Mouse (Mus musculus) heart, adult 11 months (tissue): ENCODE data around the gene Kalrn.

Experiments used
- DNase-seq: peaks from one replicate; pipeline ENCODE4 v3.0.0; 2022

Kalrn gene

DNA sequence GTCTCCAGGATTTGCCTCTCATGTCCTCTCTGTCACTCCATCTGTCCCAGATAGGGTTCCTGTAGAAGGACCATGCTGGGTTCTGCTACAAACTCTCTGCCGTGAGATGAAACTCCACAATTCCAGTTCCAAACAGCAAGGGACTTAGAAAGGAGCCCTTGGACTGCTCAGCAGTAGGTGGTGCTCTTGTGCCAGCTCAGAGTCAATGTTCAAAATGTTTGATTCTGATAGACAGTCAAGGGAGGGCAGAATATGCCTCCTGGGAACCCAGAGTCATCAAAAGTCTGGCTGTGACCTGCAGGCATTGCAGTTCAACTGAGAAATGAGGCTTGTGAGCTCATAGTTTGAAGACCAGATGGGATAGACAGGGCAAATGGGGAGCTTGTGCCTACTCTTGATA lies 229.4 kb downstream of the Kalrn start:
- DNase-seq: peak; percentile 90

DNA sequence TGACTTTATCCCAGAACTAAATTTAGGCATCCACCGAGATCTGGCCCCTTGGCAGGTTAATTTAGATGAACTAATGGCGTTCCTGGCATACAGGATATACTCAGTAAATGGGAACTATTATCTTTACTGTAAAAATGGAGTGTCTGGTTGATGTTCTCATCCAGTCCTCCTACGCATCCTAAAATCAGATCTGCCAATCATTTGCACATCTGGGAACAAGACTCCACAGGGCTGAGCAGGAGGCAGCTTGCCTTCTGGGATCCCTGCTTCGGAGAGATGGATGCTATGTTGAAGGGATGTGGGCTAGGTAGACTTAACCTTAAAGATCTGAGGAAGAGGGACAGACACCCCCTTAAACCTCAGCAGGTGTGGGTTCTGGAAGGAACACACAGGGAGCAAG lies 230.2 kb downstream of the Kalrn start:
- DNase-seq: peak; percentile 86

DNA sequence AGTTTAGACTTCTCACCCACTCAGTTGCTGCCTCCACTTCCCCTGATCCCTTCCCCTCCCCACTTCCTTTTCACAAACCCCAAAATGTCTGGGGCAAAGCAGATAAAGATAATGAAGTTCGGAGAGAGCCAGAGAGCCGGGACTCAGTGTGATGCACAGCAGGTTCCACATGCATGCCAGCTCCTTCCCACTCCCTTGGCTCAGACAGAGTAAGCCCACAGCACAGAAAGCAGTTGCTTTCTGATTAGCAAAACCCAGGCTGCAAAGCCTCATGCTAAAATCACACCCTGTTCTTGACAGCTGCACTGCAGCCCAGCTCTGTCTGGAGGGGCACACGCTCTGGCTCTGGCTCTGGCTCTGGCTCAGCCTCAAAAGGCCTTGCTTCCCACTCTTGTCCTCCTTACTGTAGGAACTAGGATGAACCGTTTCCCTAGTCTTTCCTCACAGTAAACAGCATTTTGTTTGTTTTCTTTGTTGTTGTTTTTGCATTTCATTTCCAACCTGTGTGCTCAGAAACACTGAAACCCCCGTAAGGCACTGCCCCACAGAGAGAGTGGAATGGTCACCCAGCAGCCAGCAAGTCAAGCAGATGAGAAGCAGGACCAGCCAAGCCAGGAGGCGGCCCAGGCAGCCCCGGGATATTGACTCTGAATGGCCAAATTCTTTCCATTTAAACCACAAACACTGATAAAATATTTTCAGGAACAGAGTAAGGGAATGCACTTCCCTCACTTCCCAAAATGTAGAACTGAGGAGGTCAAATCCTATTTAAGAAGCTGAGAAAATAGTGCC lies 230.8 kb downstream of the Kalrn start:
- peak; percentile 94 for DNase-seq

DNA sequence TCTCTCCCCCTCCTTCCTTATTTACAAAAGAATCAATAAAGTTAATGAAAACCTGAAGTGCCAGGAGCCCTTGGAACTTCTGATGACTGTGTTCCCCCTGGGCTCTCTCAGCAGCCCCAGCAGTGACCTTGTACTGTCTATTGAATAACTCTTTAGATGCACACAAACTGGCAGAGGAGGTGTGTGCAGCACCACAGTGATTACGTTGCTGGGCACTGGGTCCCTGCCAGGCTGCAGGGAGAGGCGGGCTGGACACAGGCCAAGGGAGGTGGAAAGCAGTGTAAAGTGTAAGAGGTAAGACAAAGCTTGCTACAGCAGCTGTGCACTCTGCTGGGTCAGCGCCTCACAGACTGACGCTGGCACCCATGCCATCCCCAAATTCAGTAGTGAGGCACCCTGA lies 238.4 kb downstream of the Kalrn start:
- peak; percentile 87 for DNase-seq

DNA sequence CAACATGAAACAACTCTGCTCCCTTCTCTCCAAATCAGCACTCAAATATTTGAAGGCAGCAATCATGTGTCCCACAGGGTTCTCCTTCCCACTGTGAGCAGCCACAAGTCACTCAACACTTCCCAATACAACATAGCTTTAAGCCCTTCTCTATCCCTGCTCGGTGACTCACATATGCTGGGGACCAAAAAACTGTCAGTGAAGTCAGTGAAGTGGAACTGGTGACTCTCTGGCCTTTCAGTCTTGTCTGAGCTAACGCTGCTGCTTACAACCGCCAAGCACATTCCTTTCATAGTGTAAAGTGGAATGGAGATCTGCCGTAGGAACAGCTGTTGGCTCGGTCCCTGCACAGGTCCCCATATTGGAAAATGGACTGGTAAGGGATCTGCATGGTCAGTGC lies 241.7 kb downstream of the Kalrn start:
- peak; percentile 98 for DNase-seq

DNA sequence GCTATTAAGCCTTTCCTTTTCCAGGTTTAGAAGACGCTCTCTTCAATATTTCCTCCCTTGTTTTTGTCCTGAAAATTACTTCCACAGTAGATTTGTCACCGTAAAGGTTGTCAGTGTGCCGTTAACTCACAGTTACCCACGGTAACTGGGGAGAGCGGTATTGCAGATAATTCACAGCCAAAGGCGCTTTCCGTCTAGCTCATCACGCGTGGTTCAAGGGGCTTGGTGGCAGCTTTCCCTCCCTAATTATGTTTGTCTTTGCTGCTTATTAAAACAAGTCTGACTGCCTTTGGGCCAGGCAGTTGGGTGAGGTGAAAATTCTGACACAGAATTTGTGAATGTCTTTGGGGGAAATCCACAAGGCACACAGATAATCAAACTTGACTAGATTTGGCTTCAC lies 243.5 kb downstream of the Kalrn start:
- DNase-seq: peak; percentile 64

DNA sequence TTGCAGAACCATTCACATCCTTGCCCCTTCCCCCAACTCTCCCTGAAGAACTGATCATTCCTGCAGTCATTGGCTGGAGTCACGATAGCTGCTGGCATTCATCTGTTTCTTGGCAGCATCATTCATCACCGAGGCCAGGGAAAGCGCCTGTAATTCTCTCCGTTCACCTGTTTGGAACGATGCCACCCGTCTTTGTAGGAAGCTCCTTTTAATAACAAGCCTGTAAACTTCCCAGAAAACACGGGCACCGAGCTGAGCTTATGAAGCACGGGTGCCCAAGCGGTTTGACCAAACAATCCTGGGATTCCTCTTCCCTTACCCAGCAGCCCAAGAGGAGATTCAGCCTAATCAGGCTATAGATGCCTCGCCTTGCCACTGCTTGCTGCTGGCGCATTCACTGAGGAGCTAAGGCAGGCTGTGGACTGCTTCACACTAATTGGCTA lies 243.9 kb downstream of the Kalrn start:
- DNase-seq: peak; percentile 83

DNA sequence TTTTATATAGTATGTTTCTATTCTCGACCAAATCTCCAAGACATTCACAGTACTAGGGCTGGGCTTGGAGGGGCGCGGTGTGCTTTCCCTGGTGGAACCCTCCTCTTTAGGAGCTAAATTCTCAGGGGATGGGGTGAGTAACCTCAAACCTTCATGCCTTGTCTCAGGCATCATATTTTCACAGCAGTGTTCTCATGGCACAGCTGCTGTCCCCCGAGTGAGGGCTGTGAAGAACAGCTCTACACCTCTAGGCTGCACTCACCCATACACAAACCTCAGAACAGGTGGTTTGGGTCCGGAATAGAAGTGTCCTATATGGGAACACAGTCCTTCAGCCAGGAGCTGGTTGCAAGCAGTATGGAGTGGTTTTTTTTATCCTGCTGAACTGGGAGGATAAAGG lies 245.4 kb downstream of the Kalrn start:
- peak; percentile 73 for DNase-seq

DNA sequence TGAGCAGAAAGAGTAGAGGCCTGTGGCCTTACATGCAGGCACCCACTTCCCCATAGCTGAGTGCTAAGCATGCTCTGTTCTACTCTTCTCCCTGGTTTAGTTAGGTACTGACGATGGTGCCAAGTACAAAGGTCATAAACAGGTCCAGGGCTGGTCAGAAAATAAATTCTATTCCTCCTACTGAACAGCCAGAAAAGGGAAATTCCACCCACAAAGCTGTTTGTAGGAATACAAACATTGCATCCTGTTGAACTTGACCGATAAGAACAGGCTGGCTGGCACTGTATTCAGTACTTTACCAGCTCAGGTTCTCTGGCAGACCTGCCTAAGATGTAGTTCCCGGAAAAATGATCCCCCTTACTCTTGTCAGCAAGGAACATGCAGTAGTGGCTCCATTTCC lies 247.5 kb downstream of the Kalrn start:
- DNase-seq: peak; percentile 87

DNA sequence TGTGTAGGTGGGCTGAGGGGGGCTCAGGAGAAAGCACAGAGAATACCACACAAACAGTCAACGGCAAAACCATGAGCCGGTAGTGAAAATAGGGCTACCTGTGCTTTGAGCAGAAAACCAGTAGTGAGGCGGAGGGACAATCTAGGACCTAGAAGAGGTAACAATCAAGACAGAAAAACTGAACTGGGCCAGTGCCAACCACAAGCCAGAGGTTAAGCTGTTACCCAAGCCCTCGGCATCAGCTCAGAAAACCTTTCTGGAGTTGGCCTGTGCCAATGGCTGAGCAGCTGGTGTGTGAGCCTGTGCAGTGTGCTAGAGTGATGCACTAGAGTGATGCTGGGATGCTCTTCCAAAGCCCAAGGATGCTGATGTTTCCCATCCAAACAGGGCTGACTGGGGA lies 248.2 kb downstream of the Kalrn start:
- no peak for DNase-seq

DNA sequence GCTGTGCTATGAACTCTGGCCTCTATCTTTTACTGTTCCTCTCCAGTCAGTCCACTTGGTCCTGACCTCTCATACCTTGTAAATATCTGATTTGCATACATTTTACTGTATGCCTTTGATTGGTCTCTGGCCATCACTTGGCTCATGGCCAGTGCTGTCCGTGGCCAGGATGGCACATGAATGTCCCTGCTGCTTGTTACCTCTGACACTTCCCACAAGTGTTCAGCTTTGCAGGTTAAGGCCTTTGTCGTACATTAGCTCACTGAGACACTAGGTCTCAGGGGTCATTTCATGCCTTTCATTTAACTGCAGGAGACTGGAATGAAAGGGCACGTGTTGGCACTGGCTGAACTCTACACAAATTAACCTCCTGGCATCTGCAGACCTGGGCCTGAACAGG lies 248.6 kb downstream of the Kalrn start:
- DNase-seq: peak; percentile 80

DNA sequence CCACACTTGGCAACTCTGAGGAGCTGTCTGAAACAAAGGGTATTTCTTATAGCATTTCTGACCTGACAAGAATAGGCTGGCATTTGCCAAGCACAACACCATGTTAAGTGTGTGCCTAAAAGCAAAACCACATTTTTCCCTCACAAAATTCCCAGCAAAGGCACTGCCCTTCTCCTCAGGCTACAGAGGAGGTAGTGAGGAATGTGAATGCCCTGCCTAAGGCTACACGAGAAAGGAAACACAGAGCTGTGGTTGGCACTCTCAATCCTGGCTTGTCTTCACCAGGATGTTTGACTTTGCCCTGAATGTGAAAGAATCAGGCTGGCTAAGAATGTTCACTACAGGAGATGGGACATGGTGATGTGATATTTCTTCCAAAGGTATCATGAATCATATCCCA lies 249.8 kb downstream of the Kalrn start:
- DNase-seq: no peak

DNA sequence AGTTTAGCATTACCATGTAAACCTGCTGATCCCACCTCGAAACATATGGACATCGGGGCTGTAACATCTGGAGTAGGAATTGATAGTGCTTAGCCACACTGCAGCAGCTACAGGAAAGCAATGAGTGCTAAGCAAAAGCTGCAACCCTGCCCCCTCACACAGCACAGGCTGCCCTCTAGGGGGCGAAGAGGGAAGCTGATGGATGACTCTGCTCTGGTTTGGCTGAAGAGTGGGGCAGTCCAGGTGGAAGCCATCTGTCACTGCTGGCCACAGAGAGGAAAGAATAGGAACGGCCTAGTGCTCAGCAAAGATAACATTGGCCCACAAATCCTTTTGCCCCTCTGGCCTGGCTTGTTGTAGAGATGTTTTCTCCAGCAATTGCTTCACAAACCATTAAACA lies 250.8 kb downstream of the Kalrn start:
- DNase-seq: peak; percentile 98

DNA sequence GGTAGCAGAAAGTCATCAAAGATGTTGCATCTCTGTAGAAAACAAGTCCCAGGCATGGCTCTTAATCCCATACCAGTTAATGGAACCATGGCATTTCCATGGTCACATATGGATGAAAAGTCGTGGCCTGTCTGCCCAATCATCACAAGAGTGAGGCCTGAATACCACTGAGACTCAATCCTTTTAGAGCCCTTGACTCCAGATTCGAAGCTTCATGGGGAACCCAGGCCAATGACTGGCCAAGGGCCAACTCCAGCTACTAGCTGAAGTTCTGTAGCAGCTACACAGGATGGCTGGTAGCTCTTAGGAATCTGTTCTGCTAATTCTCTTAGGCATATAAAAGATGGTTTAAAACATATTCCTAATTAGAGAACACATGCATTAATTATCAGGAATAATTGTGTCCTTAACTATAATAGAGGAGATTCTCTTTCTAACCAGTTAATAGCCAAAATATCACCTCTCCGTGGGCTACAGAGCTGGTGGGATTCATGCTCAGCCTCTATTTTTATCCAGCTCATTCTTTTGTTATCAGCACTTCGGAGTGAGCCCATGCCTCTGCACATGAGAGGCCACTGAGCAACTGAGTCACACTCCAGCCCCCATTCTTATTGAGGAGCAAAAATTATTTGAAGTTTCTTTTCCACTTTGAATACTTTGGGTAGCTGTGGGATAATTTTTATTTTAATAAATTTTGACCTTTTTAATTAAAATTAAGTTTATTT lies 252.1 kb downstream of the Kalrn start:
- peak; percentile 76 for DNase-seq

DNA sequence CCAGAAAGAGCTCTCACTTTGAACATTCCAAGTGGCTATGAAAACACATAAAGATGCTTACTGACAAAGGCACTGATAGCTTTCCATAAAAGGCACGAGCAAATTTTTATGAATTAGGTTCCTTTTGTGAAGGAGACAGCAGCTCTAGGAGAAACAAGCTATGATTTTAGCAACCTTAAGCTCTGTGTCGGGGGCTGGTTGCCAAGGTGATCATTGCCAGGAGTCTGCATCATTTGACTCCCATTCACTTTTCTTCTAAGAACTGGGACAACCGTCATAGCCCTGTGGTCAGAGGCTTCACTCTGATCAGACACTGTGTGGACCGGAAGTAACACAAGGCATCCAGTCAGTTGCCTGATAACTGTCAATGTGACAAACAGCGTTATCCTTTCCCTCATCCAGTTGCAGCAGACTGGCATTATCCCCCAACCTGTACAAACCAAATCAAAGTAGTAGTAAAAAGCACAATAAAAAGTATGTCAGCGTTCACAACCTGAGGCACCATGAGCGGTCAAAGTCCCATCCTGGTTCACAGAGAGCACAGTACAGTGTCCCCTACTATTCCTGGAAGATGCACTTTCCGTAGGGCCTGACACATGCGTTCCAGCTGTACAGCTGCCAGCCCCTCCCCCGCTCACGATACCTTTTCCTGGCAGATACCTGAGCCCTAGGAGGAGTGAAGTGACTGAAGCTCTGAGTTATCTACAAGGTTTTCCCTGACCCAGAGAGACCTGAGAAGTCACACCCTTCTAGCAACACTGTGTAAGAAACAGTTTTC lies 253.1 kb downstream of the Kalrn start:
- peak; percentile 90 for DNase-seq

DNA sequence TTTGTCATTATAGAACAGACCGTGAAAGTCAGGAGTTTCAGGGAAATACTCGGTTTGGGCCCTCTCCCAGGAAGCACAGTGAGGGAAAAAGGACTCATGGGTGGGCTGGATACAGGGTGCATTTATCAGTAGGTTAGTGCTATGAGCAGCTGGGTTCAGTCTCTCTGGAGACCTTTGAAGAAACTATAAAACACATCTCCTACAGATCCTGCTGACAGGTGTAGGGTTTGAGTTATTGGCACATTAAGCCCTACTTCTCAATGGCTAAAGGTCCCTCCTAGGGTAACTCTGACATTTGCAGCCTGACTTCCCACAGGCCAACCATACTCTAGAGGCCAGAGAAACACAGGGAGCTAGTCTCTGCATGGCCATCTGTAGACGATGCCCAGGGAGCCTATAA lies 256.2 kb downstream of the Kalrn start:
- DNase-seq: no peak

DNA sequence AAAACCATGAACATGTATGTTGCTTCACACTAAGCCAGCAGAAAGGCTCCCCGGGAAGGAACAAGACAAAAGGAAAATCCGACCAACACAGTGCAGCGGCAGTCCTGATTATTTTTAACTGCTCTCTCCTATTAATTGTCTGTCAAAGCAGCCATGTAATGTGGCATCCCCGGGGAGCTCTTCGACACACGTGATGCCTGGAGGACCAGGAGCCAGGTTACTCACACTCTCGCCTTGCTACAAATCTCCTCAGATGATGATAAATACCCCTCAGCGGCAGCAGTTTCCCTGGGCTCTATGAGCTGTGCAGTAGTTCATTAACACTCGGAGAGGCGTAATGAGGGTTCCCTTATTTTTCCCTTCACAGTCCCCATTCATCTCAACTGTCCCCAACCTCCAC lies 257.1 kb downstream of the Kalrn start:
- peak; percentile 66 for DNase-seq

DNA sequence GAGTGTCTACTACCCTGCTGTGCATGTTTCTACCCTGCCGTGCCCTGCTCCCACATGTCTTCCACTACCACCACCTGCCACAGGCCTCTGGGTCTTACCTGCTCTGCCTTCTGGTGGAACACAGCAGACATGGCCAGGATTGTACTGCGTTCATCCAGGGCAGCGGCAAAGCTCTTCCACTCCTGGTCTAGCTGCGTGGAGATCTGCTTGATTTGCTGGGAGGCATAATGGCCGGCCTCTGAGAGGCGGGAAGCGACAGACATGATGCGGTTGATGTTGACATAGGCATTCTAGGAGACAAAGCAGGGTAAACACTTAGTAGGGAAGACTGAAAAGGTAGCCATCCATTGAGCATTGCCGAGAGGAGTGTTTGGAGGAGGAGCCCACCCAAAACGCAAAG lies 259.3 kb downstream of the Kalrn start:
- peak; percentile 73 for DNase-seq

DNA sequence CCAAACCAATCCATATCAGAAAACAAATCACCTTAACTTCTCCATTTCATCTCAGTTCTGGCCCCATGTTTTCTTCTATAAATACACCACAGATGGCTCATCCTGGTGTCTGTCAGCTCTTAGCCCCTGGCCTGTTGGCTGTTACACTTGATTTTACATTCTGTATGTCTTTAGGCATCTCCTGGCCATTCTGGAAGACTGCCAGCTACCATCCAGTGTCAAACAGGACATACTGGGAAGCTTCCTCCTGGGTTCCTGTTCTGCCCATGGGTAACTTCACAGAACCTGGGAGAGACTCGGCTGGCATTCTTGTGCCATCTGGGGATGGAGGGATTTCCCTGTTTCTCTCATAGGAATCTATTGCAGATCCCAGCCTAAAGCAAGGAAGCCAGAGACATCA lies 261.8 kb downstream of the Kalrn start:
- no peak for DNase-seq

DNA sequence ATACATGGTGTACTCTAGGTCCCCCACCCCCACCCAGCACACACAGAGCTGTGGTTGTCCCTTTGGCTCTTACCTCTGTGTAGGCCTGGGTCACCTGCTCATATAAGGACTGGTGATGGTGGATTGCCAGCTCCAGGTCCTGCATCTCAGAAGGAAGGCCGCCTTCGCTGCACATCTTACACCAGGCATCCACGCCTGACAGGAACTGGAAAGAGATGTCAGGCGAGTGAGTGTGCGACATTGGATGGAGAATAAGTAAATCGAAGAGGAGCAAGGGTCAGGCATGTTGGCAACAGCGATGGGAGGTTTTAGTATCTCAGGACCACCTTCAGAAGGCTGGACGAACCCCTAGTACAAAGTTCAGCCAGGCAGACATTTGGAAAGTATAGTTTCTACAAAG lies 263.0 kb downstream of the Kalrn start:
- DNase-seq: peak; percentile 80

DNA sequence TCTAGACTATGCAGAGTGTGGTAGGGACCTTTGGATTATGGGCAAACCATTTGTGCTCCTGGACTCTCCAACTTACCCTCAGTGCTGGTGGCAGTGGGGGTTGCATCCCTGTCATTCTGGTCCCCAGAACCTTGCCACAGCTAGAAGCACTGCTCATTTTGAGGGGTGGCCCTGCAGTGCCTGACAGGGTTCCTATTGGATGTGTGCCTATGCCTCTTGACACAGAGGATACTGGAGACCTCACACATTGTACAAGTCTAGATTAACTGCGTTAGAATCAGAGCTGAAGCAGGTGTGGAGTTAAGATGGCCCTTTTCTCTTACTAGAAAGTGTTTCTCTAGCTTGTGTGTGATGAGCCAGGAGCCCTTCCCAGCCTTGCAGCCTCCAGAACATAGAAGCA lies 265.0 kb downstream of the Kalrn start:
- DNase-seq: peak; percentile 62

DNA sequence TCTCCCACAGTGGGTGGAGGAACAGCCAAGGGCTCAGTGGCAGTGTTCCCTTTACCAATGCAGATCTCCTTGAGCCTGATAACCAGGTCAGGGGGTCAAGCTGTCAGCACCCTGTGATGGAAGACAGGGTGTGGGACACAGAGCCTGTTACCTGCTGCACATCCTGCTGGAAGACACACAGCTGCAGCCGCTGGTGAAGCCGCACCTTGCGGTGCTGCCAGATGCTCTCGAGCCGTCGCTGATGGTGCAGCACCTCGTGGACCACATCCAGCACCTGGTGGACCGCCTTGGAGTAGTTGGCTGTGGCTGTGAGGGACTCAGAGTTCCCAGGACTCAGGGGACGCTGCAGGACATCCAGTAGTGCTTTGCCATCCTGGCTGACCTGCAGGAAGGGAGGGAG lies 265.9 kb downstream of the Kalrn start:
- peak; percentile 87 for DNase-seq

DNA sequence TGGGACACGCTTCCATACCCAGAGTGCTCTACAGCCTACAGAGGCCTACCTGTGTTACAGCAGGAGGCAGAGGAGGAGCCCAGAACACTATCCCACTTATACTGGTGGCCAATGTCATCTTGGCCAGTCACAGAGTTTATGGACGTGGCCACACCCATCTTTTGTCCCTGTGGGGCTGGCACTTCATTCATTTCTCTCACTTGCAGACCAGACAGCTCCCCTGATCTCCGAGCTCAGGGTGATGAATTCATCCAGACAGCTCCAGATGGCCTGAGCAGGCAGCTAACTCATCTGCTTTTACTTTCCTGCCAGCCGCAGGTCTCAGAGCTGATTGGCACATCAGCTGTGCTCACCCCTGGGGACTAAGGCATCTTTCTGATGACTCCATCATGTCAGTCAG lies 267.7 kb downstream of the Kalrn start:
- DNase-seq: peak; percentile 75

DNA sequence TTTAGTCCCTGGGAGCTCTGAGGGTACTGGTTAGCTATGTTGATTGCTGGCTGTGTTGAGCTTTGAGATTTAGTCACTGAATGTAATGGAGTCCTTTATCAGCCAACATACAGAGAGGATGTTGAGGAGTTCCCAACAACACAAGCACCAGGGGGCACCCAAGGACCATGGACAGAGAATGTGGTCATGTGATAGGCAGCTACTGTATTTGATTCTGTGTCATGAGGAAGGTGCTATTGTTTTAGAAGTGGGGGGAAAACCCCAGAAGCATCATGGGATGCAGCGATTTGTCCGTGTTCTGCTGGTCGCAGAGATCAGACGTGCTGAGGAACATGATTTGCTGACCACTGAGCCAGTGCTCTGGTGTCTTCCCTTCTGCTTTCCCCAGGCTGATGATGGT lies 269.5 kb downstream of the Kalrn start:
- DNase-seq: peak; percentile 61
